Mouse (Mus musculus): ENCODE measurements at regions not wholly inside any gene's neighbourhood (a gene's known extent, or its start where the extent isn't known, plus 50 kb on each side); places are given as distances from the start of the nearest gene placed in this dataset.

DNA sequence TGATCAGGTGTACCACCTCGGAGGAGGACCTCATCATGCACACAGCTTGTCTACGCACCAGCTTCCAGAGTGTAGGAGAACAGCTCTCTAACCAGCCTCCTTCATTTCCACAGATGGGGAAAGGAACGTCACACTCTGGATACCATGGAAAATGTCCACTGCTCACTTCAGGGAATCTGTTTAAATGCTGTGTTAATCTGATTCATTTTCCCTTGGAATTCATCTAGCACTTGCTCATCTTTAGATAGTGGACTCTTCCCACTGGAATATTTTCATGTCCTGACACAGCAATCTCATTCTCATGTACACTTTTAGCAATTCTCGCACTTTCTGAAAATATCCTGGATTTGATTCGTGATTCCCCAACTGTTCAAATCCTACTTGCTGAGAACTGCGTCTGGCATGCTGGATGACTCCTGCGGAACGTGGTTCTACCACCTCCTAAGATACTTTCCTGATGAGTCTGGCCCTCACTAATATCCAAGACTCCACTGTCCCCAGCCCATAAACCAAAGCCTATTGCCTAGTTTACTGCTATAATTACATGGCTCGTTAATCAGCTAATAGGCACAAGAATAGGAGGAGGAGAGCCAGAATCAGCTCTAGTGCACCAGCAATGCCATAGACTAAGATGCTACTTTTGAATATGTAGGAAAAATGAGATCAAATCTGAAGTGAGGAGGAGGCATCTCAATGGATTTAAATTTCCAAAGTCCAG is 56.0 kb upstream of the Bdnf start:
- no peak overlapping the region for H3K4me3 ChIP-seq (replicated peaks)
- no peaks in the 10 kb centered on the region for H3K4me1 ChIP-seq
- H3K4me2 ChIP-seq (replicated peaks) = no peak overlapping the region
- H3K27me3 ChIP-seq = no peaks in the 10 kb centered on the region
- no peaks in the 10 kb centered on the region for H3K9me3 ChIP-seq (replicated peaks)
- H3K27ac ChIP-seq (replicated peaks) = no peak overlapping the region
- WGBS = 89% methylated on average over 9 of the region's 9 CpGs
- H3K9ac ChIP-seq = no peak overlapping the region
- ATAC-seq (ENCODE audit: insufficient number of reproducible peaks, low FRiP score, low TSS enrichment, low read depth) = no peak
- H3K36me3 ChIP-seq = no peaks in the 10 kb centered on the region

GRCm38 (mm10) chr2:109619676-109620075 is 54.8 kb upstream of the Bdnf start:
- Histone ChIP-seq H3K4me3 (replicated peaks) (no peak overlapping the region), H3K9me3 (replicated peaks) (no peaks in the 10 kb centered on the region), H3K4me2 (replicated peaks) (no peak overlapping the region), H3K27me3 (no peaks in the 10 kb centered on the region), H3K9ac (no peak overlapping the region), H3K4me1 (no peaks in the 10 kb centered on the region), H3K36me3 (no peaks in the 10 kb centered on the region), H3K27ac (replicated peaks) (no peak overlapping the region)
- 87% methylated on average over 6 of the region's 6 CpGs for WGBS
- no peak for ATAC-seq (ENCODE audit: insufficient number of reproducible peaks, low FRiP score, low TSS enrichment, low read depth)

DNA sequence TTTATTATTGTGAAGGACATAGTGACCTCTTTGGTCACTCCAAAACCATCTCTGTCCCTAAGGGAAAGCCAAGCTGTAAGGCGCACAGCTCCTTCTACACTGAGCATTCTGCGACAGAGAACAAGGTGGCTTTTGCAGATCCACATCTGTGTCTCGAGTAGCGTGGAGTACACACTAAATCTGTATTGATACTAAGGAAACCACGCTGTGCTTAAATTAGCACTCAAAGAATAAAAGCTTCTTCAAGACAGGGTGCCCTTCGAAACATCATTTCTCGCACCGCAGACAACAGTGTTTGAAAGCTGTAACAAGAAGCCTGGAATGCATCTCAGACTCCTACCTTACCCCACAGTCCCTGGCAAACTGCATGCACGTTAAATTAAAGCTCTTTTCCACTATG is 52.9 kb upstream of the Bdnf start:
- Histone ChIP-seq H3K27me3 (no peaks in the 10 kb centered on the region), H3K36me3 (no peaks in the 10 kb centered on the region), H3K9ac (no peak overlapping the region), H3K4me1 (no peaks in the 10 kb centered on the region), H3K9me3 (replicated peaks) (no peaks in the 10 kb centered on the region), H3K4me3 (replicated peaks) (no peak overlapping the region), H3K27ac (replicated peaks) (no peak overlapping the region), H3K4me2 (replicated peaks) (no peak overlapping the region)
- no peak for ATAC-seq (ENCODE audit: insufficient number of reproducible peaks, low FRiP score, low TSS enrichment, low read depth)
- 64% methylated on average over 9 of the region's 9 CpGs for WGBS

Data from embryonic facial prominence, embryonic 15.5 days (tissue).